Mouse (Mus musculus) embryonic facial prominence, embryonic 15.5 days (tissue): Measurements from ENCODE around the gene Spata18. TPM values are rescaled to one million over a fixed set of nuclear protein-coding genes. Genes with fewer than 3 reads are reported as not detected.

Experiments
- ATAC-seq: fragments of 200-750 bp; cut with Nextera tagmentation; 2 replicates; pipeline ENCODE4 v1.8.0; 2017; ENCODE audit warnings: low read depth, moderate TSS enrichment; ENCODE audit not compliant: insufficient number of reproducible peaks, low FRiP score, low TSS enrichment
- H3K27ac ChIP-seq: fragments of 300-500 bp; sonication (generic); replicated peaks from 2 replicates; pipeline ENCODE4 v1.5.1; 2015; ENCODE audit warnings: mild to moderate bottlenecking, inconsistent platforms
- H3K27me3 ChIP-seq: fragments of 300-500 bp; sonication (generic); 2 replicates; pipeline ENCODE4 v1.6.1; 2015; ENCODE audit warnings: inconsistent platforms
- H3K36me3 ChIP-seq: fragments of 300-500 bp; sonication (generic); 2 replicates; pipeline ENCODE4 v1.6.1; 2015; ENCODE audit warnings: mild to moderate bottlenecking, inconsistent platforms
- H3K4me1 ChIP-seq: fragments of 300-500 bp; sonication (generic); 2 replicates; pipeline ENCODE4 v1.6.1; 2015; ENCODE audit warnings: inconsistent platforms
- H3K4me2 ChIP-seq: fragments of 300-500 bp; sonication (generic); replicated peaks from 2 replicates; pipeline ENCODE4 v1.6.1; 2015; ENCODE audit warnings: mild to moderate bottlenecking, inconsistent platforms
- H3K4me3 ChIP-seq: fragments of 300-500 bp; sonication (generic); replicated peaks from 2 replicates; pipeline ENCODE4 v1.5.1; 2015; ENCODE audit warnings: mild to moderate bottlenecking, inconsistent platforms
- H3K9ac ChIP-seq: fragments of 300-500 bp; sonication (generic); 2 replicates; pipeline ENCODE4 v1.6.1; 2015; ENCODE audit warnings: inconsistent platforms
- H3K9me3 ChIP-seq: fragments of 300-500 bp; sonication (generic); replicated peaks from 2 replicates; pipeline ENCODE4 v1.6.1; 2016; ENCODE audit warnings: inconsistent platforms
- WGBS: fragments of 180-500 bp; shearing (Covaris S2); methylation state at CpG from one replicate; pipeline ENCODE4 v1.1.7; 2015; 5-methylcytosine and 5-hydroxymethylcytosine counted together
- polyA plus RNA-seq: library from polyadenylated mRNA; unstranded; fragments of >200 nt; fragmentation: Nextera tagmentation; extraction: Ambion mirVana; gene quantifications from 2 replicates; pipeline ENCODE4 v1.2.1, GENCODE M21; 2015

Spata18 gene
- polyA plus RNA-seq, 1 experiment from 2014 or later: 8.1 TPM

- Histone ChIP-seq H3K9ac (no peak overlapping the region), H3K27me3 (no peaks in the 10 kb centered on the region), H3K4me1 (no peaks in the 10 kb centered on the region), H3K27ac (no peak overlapping the region), H3K4me2 (no peak overlapping the region), H3K9me3 (no peaks in the 10 kb centered on the region), H3K36me3 (no peaks in the 10 kb centered on the region), H3K4me3 (no peak overlapping the region)
- WGBS: 82% methylated on average over 2 of the region's 2 CpGs
- no peak for ATAC-seq
Observed at GRCm38 (mm10) chr5:73667877-73668276, 16.7 kb downstream of the Spata18 start.

GRCm38 (mm10) chr5:73669386-73669785 lies 18.2 kb downstream of the Spata18 start:
- no peak for ATAC-seq
- Histone ChIP-seq H3K4me1 (no peaks in the 10 kb centered on the region), H3K9me3 (no peaks in the 10 kb centered on the region), H3K27ac (no peak overlapping the region), H3K4me3 (no peak overlapping the region), H3K4me2 (no peak overlapping the region), H3K36me3 (no peaks in the 10 kb centered on the region), H3K27me3 (no peaks in the 10 kb centered on the region), H3K9ac (no peak overlapping the region)
- whole genome bisulfite sequencing: 47% methylated on average over 26 of the region's 26 CpGs

GRCm38 (mm10) chr5:73675604-73676003 lies 24.4 kb downstream of the Spata18 start:
- 80% methylated on average over 3 of the region's 3 CpGs for WGBS
- Histone ChIP-seq H3K9ac (no peak overlapping the region), H3K9me3 (no peaks in the 10 kb centered on the region), H3K36me3 (no peaks in the 10 kb centered on the region), H3K27ac (no peak overlapping the region), H3K4me3 (no peak overlapping the region), H3K4me2 (no peak overlapping the region), H3K27me3 (no peaks in the 10 kb centered on the region), H3K4me1 (no peaks in the 10 kb centered on the region)
- ATAC-seq: no peak

GRCm38 (mm10) chr5:73676626-73677025 lies 25.4 kb downstream of the Spata18 start:
- Histone ChIP-seq H3K27me3 (no peaks in the 10 kb centered on the region), H3K4me1 (no peaks in the 10 kb centered on the region), H3K4me2 (no peak overlapping the region), H3K9ac (no peak overlapping the region), H3K36me3 (no peaks in the 10 kb centered on the region), H3K27ac (no peak overlapping the region), H3K9me3 (no peaks in the 10 kb centered on the region), H3K4me3 (no peak overlapping the region)
- ATAC-seq: no peak
- WGBS: 56% methylated on average over 13 of the region's 13 CpGs

- no peak overlapping the region for H3K4me3 ChIP-seq
- no peaks in the 10 kb centered on the region for H3K36me3 ChIP-seq
- no peak; the same call in 1 of the 2 replicates for ATAC-seq
- no peak overlapping the region for H3K4me2 ChIP-seq
- 80% methylated on average over 6 of the region's 6 CpGs for WGBS
- no peaks in the 10 kb centered on the region; the same call in 1 of the 2 replicates for H3K4me1 ChIP-seq
- no peak overlapping the region for H3K9ac ChIP-seq
- no peaks in the 10 kb centered on the region for H3K9me3 ChIP-seq
- no peaks in the 10 kb centered on the region for H3K27me3 ChIP-seq
- H3K27ac ChIP-seq: no peak overlapping the region
Observed at GRCm38 (mm10) chr5:73683221-73683620, 32.0 kb downstream of the Spata18 start.

GRCm38 (mm10) chr5:73683706-73684409 lies 32.7 kb downstream of the Spata18 start:
- H3K36me3 ChIP-seq: no peaks in the 10 kb centered on the region
- H3K9ac ChIP-seq: no peak overlapping the region
- no peaks in the 10 kb centered on the region for H3K9me3 ChIP-seq
- WGBS: 57% methylated on average over 9 of the region's 9 CpGs
- H3K4me3 ChIP-seq: no peak overlapping the region
- H3K4me2 ChIP-seq: no peak overlapping the region
- ATAC-seq: no peak
- no peaks in the 10 kb centered on the region; the same call in 1 of the 2 replicates for H3K4me1 ChIP-seq
- no peaks in the 10 kb centered on the region for H3K27me3 ChIP-seq
- no peak overlapping the region for H3K27ac ChIP-seq

- Histone ChIP-seq H3K27ac (no peak overlapping the region), H3K4me3 (no peak overlapping the region), H3K36me3 (no peaks in the 10 kb centered on the region), H3K4me2 (no peak overlapping the region), H3K9ac (no peak overlapping the region), H3K27me3 (no peaks in the 10 kb centered on the region), H3K4me1 (no peaks in the 10 kb centered on the region; the same call in 1 of the 2 replicates), H3K9me3 (no peaks in the 10 kb centered on the region)
- no peak for ATAC-seq
- 14% methylated on average over 4 of the region's 4 CpGs for WGBS
Observed at GRCm38 (mm10) chr5:73686149-73686548, 35.0 kb downstream of the Spata18 start.

GRCm38 (mm10) chr5:73688576-73688975 lies 37.4 kb downstream of the Spata18 start:
- 64% methylated on average over 1 of the region's 1 CpGs for WGBS
- no peak for ATAC-seq
- Histone ChIP-seq H3K4me3 (no peak overlapping the region), H3K4me2 (no peak overlapping the region), H3K9me3 (no peaks in the 10 kb centered on the region), H3K36me3 (no peaks in the 10 kb centered on the region), H3K27ac (no peak overlapping the region), H3K4me1 (peaks cover 5% of the 10 kb centered on the region; the same call in 1 of the 2 replicates), H3K27me3 (no peaks in the 10 kb centered on the region), H3K9ac (no peak overlapping the region)

GRCm38 (mm10) chr5:73690146-73690545 lies 39.0 kb downstream of the Spata18 start:
- Histone ChIP-seq H3K36me3 (no peaks in the 10 kb centered on the region), H3K9ac (no peak overlapping the region), H3K4me1 (peaks cover 14% of the 10 kb centered on the region; the same call in 1 of the 2 replicates), H3K9me3 (no peaks in the 10 kb centered on the region), H3K27me3 (no peaks in the 10 kb centered on the region), H3K4me2 (no peak overlapping the region), H3K4me3 (no peak overlapping the region), H3K27ac (no peak overlapping the region)
- no peak for ATAC-seq
- WGBS: 65% methylated on average over 2 of the region's 2 CpGs

GRCm38 (mm10) chr5:73691723-73692520 lies 40.7 kb downstream of the Spata18 start:
- Histone ChIP-seq H3K4me2 (no peak overlapping the region), H3K27me3 (no peaks in the 10 kb centered on the region), H3K9ac (no peak overlapping the region), H3K27ac (no peak overlapping the region), H3K4me1 (0 out of 2 replicates have a peak, but pooled peaks cover 14% of the 10 kb centered on the region), H3K9me3 (no peaks in the 10 kb centered on the region), H3K36me3 (no peaks in the 10 kb centered on the region), H3K4me3 (no peak overlapping the region)
- 36% methylated on average over 15 of the region's 15 CpGs for WGBS
- no peak for ATAC-seq

- 24% methylated on average over 1 of the region's 1 CpGs for WGBS
- no peaks in the 10 kb centered on the region for H3K36me3 ChIP-seq
- no peaks in the 10 kb centered on the region for H3K27me3 ChIP-seq
- no peaks in the 10 kb centered on the region for H3K9me3 ChIP-seq
- no peak overlapping the region for H3K4me3 ChIP-seq
- ATAC-seq: no peak
- H3K4me2 ChIP-seq: no peak overlapping the region
- no peak overlapping the region; the same call in 1 of the 2 replicates for H3K27ac ChIP-seq
- no peak overlapping the region for H3K9ac ChIP-seq
- H3K4me1 ChIP-seq: 0 out of 2 replicates have a peak, but pooled peaks cover 14% of the 10 kb centered on the region
Observed at GRCm38 (mm10) chr5:73693778-73694177, 42.6 kb downstream of the Spata18 start.
